Mouse (Mus musculus) mouse embryonic stem cell (cell line): ENCODE results near the gene E2f1.

Source experiments
- in situ Hi-C, 2 experiments: fragments of 300-500 bp; cut with MboI; formaldehyde crosslinking; loops; 1 replicate in 1 of 2; 3 replicates in 1 of 2; pipeline ENCODE4 v1.14.3; 2019 to 2020; ENCODE audit warnings: low sequenced_read_pairs in 2 of 2, low pct_unique_long_range_greater_than_20kb in 1 of 2, mixed read lengths in 1 of 2; ENCODE audit not compliant: unreplicated experiment in 1 of 2

Gene E2f1

GRCm38 (mm10) chr2:154563612-154564170 lies 6.0 kb downstream of the E2f1 start:
- in situ Hi-C loops, result no loop called here

- in situ Hi-C loops, result no loop called here
Observed at GRCm38 (mm10) chr2:154558264-154559039, 11.2 kb downstream of the E2f1 start, which contains the start of gene Necab3. Gene Necab3, minus strand, starts transcription at chr2:154558890.

GRCm38 (mm10) chr2:154557184-154557832 lies 12.4 kb downstream of the E2f1 start:
- in situ Hi-C loops, result no loop called here

- in situ Hi-C loops, result no loop called here
Observed at GRCm38 (mm10) chr2:154555235-154555634, 14.5 kb downstream of the E2f1 start.

GRCm38 (mm10) chr2:154552424-154552907 lies 17.2 kb downstream of the E2f1 start:
- in situ Hi-C loops, result no loop called here

- in situ Hi-C loops, result no loop called here
Observed at GRCm38 (mm10) chr2:154551927-154552326, 17.8 kb downstream of the E2f1 start.

- in situ Hi-C loops, result no loop called here
Observed at GRCm38 (mm10) chr2:154551476-154551875, 18.2 kb downstream of the E2f1 start, which contains the start of gene Actl10. Gene Actl10, plus strand, starts transcription at chr2:154551776.

GRCm38 (mm10) chr2:154550937-154551336 lies 18.8 kb downstream of the E2f1 start:
- in situ Hi-C loops, result no loop called here

GRCm38 (mm10) chr2:154549886-154550189 lies 19.9 kb downstream of the E2f1 start:
- in situ Hi-C loops, result loop anchor here (10.0 kb wide), 1 partner anchor 135 kb away; no protein-coding TSS in a partner anchor

GRCm38 (mm10) chr2:154549127-154549885 lies 20.4 kb downstream of the E2f1 start:
- in situ Hi-C loops, result loop anchor here (10.0 kb wide), 1 partner anchor 135 kb away; no protein-coding TSS in a partner anchor

- in situ Hi-C loops, result loop anchor here (10.0 kb wide), 1 partner anchor 134 kb away; no protein-coding TSS in a partner anchor
Observed at GRCm38 (mm10) chr2:154548688-154549087, 21.0 kb downstream of the E2f1 start.

GRCm38 (mm10) chr2:154546711-154547110 lies 23.0 kb downstream of the E2f1 start, which contains the start of gene 1700003F12Rik:
Gene 1700003F12Rik, plus strand, starts transcription at chr2:154547085.
- in situ Hi-C loops, result loop anchor here (10.0 kb wide), 1 partner anchor 132 kb away; no protein-coding TSS in a partner anchor

- in situ Hi-C loops, result loop anchor here (10.0 kb wide), 1 partner anchor 129 kb away; no protein-coding TSS in a partner anchor
Observed at GRCm38 (mm10) chr2:154543567-154544347, 25.9 kb downstream of the E2f1 start.

GRCm38 (mm10) chr2:154541630-154542029 lies 28.1 kb downstream of the E2f1 start:
- in situ Hi-C loops, result loop anchor here (10.0 kb wide), 1 partner anchor 127 kb away; no protein-coding TSS in a partner anchor

- in situ Hi-C loops, result loop anchor here (10.0 kb wide), 1 partner anchor 125 kb away; no protein-coding TSS in a partner anchor
Observed at GRCm38 (mm10) chr2:154539720-154540119, 30.0 kb downstream of the E2f1 start.

- in situ Hi-C loops, result no loop called here
Observed at GRCm38 (mm10) chr2:154538710-154539109, 31.0 kb downstream of the E2f1 start.

- in situ Hi-C loops, result no loop called here
Observed at GRCm38 (mm10) chr2:154538310-154538709, 31.4 kb downstream of the E2f1 start.
